Mouse (Mus musculus): ENCODE measurements around the gene Ctnnbl1.
A peak's percentile ranks its signal among the peaks of the same experiment; 100 is the strongest.

Ctnnbl1 gene

DNA sequence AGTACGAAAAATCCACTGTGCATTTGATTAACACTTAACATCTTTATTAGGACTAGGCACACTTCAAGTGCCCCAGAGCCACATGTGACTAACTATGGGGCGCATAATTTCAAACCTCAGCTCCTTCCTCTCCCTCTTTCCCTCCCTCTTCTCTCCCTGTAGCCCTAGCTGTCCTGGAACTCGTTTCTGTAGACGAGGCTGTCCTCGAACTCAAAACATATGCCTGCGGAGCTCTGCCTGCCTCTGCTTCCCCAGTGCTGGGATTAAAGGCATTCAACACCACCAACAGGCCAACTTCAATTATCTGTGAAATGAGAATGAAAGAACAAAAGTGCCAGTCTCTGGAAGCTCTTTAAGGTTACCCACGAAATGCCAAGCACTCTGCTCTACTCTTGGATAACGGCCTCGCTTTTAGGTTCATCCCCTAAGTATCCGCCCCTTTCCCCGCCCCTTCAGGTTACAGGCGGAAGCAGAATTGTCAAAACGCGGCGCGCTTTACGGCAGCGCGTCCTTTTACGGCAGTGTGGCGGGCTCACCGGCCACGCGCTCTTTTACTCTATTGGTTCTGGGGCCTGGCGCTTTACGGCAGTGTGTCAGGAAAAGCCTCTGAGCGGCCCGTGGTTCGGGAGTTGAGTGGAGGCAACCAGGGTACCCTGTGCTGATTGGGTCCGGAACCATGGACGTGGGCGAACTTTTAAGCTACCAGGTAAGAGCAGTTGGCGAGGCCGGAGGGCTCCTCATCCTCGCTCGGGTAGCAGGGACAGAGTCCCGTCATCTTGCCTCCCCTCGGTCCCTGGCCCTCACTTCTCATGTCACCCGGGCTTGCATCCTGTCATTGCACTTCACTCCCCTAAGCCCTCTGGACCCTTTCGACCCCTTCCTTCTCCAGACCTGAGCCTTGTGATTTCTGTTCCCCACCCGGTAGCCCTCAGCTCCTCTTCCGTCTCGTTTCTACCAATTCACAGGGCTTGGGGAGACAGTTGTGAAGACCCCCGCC lies at the start of gene Ctnnbl1:
Gene Ctnnbl1 (plus strand): TSS at position 548 of the 997 bp plus-strand sequence.
- DNase-seq (ENCODE audit: extremely low spot score, low spot score) = peak; percentile 99

DNA sequence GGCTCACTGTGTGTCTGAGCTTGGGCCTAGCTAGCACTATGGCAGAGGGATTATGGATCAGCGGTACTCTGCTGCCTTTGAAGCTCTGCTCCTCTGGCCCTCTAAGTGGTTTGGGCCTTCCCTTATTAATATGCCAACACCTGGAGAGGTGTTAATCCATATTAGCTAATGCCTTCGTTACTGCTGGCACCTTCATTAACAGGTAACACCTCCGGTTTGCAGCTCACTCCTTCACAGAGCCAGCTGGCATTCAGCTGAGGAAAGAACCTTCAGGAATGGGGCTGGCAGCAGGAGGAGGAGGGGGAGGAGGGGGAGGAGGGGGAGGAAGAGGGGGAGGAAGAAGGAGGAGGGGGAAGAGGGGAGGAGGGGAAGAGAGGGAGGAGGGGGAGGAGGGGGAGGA lies 49.7 kb upstream of the Ctnnbl1 start:
- DNase-seq (ENCODE audit: extremely low spot score, low spot score) = no peak

- DNase-seq (ENCODE audit: extremely low spot score, low spot score) = no peak
Measured at GRCm38 (mm10) chr2:157691266-157692105, 45.7 kb upstream of the Ctnnbl1 start.

DNA sequence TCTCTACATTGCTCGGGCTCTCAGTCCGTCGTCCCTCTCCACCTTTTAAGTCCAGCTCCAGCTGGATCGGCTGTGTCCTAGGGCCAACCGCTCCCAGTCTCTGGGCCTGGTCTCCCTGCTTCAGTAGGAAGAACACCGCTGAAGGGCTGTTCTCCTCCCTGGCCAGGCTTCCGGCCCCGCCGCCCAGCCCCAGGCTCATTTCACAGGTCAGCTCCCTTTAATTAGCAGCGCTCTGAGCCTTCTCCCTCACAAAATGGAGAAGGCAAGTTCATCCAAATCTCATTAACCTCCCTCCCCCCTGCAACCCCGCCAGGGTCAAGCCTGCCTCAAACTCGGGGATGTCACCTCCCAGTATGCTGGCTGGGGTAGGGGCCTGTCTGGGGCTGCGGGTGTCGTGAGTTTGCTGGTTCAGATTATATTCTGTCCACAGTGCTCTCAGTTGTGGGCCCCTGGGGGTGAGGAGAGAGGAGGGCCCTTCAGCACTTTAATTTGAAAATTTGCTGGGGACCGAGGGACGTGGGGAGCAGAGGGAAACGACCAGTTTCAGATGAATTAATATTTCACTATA lies 44.8 kb upstream of the Ctnnbl1 start:
- no peak for DNase-seq (ENCODE audit: extremely low spot score, low spot score)

DNA sequence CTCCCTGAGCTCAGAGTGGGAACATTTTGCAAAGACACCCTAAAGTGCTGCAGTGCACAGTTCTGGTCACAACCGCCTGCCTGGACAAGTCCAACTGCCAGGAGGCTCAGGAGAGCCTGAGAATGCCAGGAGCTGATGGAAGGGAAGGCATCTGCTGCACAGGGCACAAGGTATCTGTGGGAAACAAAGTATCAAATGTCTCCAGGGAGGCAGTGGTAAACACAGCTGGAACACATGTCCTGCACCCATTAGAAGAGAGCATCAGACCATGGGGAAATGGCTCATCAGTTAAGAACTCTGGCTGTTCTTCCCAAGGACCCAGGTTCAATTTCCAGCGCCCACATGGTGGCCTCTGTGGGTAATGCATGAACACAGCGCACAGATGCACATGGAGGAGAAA lies 43.6 kb upstream of the Ctnnbl1 start:
- no peak for DNase-seq (ENCODE audit: extremely low spot score, low spot score)

DNA sequence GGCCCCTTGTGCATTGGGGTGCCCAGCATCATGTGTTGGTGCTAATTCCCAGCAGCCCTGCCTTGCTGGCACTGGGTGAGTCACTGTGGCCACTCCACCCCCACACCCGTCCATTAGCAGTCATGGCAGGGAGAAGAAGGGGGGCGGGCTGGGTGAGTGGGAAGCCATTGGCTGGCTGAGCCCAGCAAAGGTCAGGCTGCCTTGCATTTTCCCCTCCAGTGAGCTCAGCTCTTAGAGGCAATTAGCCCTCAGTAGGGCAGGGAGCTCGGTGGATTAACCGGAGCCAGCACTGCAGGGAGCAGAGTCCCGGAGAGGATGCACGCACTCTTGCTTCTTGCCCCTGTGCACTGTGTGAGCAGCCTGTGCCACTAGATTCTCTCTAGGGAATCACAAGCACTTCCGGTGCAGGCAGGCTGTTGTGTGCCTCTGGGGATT lies 40.9 kb upstream of the Ctnnbl1 start:
- DNase-seq (ENCODE audit: extremely low spot score, low spot score) = no peak

GRCm38 (mm10) chr2:157703155-157703554 lies 34.0 kb upstream of the Ctnnbl1 start:
- DNase-seq (ENCODE audit: extremely low spot score, low spot score) = no peak

DNA sequence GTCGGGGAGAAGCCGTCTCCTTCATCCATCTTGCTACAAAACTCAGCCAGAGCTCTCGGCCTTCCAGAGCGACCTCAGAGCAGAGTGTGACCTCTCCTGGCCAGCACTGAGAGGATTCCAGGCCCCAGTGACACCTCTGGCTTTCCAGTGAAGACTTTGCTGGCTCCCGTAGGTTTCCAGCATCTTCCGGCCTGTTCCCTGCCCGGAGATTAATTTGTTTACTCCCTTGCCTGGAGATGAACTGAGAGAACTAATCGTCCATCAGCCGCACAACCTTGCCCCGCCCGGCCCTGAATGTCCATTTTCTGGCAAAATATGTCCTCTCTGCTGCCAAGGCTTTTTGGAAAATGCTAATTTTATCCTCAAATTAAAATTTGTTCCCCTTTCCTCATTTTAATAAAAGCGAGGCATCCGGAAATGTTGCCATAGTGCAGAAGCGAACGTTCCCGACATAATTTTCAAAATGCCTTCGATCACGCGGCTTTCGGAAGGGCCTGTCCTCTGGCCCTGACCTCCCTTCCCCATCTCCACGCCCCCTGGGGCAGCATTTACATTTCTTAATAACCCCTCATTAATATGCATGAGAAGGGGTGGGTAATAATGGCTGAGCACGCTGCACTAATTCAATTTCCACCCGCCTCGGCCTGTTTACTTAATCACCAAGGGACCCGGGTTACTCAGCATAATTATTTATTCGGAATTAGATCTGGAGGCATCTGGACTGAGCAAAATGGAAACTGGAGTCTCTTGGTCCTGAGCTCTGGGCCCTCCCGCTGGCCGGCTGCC lies 32.0 kb upstream of the Ctnnbl1 start:
- DNase-seq (ENCODE audit: extremely low spot score, low spot score) = no peak

- DNase-seq (ENCODE audit: extremely low spot score, low spot score) = no peak
Measured at GRCm38 (mm10) chr2:157705777-157706158, 31.4 kb upstream of the Ctnnbl1 start.

GRCm38 (mm10) chr2:157707191-157707923 lies 29.8 kb upstream of the Ctnnbl1 start:
- DNase-seq (ENCODE audit: extremely low spot score, low spot score) = no peak

DNA sequence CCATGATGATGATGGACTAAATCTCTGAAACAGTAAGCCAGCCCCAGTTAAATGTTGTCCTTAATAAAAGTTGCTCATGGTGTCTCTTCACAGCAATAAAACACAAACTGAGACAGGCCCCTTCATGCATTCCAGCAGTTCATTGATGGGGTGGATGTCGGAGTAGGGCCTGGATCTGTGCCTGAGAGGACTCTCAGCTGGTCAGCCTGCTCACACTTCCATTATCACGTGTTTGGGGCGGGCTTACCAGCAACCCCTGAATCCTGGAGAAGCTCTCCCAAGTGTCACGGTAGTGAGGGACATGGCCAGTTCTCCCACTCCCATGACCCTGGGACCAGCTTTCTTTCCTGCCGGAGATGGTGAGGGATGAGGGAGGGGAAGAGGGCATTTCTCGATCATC lies 24.5 kb upstream of the Ctnnbl1 start:
- DNase-seq (ENCODE audit: extremely low spot score, low spot score) = no peak

DNA sequence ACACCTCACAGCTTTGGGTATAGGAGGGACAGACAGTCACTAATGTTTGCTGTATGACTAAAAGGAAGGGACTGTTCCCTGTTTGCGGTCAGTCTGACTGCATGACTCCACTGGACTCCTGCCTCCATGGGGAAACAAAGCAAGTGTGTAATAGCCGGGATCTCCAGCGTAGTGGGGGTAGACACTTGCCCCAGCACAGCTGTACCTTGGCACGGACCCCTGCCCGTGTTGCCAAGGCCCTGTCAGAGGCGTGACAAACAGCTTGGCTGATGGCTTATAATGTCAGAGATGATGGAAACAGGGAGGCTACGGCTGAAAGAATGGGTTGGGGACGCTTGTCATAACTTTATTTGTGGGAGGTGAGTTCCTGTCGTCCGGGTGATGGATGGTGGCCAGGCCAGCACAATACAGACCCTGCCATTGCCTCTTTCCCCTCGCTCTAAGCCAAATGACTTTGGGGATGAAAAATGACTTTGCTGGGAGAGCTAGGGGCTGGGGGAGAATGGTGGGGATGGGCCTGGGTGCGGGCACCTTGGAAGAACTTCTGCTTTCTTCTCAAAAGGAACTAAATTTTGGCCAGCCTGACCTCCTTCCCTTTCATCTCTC lies 21.5 kb upstream of the Ctnnbl1 start:
- no peak for DNase-seq (ENCODE audit: extremely low spot score, low spot score)

DNA sequence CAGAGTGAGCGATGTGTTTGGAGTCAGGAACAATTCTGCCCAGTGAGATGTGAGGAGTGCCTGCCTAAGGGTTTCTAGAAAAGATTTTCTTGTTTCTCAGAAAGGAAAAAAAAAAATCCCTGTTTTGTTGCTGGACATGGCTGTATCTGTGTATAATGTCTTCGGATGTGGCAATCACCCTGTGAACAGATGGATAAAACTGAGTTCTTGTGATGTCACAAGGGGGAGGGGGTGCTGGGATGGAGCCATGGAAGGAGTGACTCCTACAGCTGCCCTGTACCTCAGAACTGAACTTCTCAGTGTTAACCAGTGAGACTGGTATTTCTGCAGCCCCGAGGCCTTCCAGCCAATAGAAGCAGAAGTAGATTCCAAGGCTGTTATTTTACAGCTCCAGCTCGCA lies 18.8 kb upstream of the Ctnnbl1 start:
- no peak for DNase-seq (ENCODE audit: extremely low spot score, low spot score)

GRCm38 (mm10) chr2:157723883-157724573 lies 13.2 kb upstream of the Ctnnbl1 start:
- no peak for DNase-seq (ENCODE audit: extremely low spot score, low spot score)

DNA sequence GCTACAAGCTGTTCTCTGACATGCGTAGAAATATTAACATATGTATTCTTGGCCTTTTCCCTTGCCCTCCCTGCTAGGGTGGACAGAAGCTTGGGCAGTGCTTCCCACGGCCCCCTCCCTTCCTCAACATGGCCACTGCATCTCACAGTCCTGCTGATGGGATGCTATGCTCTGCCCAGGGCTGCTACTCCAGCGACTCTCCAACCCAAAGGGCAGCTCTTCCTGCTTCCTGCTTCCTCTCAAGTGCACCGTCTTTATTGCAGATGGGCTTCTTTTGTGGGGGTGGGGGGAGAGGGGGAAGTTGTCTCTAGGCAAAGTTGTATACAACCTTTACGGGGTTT lies 12.7 kb upstream of the Ctnnbl1 start:
- DNase-seq (ENCODE audit: extremely low spot score, low spot score) = no peak

DNA sequence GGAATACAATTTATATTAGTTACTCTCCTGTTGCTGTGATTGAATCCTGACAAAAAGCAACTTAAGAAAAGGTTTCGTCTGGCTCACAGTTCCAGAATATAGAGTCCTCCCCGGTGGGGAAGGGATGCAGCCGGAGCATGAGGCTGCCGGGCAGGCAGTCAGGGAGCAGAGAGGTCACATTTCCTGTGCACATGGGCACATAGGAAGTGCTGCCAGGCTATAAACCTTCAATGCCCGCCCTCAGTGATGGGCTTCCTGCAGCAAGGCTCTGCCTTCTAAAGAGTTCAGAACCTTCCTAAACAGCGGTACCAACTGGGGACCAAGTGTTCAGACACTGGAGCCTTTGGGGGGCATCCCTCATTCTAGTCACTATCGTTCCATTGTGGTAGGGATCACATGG lies 7.4 kb downstream of the Ctnnbl1 start:
- no peak for DNase-seq (ENCODE audit: extremely low spot score, low spot score)

DNA sequence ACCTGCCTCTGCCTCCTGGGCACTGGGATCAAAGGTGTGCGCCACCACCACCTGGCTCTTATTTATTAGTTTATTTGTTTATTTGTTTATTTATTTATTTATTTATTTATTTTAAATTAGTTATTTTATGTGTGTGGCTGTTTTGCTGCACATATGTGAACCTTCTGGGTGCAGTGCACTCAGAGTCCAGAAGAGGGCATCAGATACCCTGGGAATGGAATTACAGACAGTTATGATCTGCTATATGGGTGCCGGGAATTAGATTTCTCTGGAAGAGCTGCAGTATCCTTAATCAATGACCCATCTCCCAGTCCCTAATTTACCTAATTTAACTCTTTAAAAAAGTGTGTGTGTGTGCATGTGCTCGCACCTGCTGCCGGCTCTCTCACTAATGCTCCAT lies 8.5 kb downstream of the Ctnnbl1 start:
- DNase-seq (ENCODE audit: extremely low spot score, low spot score) = no peak

GRCm38 (mm10) chr2:157746558-157746957 lies 9.4 kb downstream of the Ctnnbl1 start:
- no peak for DNase-seq (ENCODE audit: extremely low spot score, low spot score)

DNA sequence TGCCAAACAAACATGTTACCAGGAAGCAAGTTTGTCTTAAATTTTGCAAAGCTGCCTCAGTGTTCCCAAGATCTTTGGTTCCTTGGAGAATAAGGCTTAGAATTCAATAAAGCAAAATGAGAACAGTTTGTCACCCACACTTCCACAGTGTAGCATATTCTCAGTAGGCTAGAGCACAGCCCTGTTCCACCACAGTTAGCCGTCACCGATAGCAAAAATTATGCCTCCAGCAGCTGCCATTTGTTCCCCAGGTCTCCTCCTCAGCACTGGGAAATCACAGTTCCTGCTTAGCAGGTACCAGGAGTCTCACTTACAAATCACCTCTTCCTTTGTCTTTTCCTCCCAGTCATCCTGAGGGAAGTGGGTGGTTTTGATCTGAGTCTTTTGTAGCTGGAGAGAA lies 10.8 kb downstream of the Ctnnbl1 start:
- no peak for DNase-seq (ENCODE audit: extremely low spot score, low spot score)
